Mouse (Mus musculus): Measurements from ENCODE around the gene Otop2. TPM values are rescaled to one million over a fixed set of nuclear protein-coding genes. Genes with fewer than 3 reads are reported as not detected.

Otop2 gene
- polyA plus RNA-seq, 1 experiment from 2014 or later = not detected

DNA sequence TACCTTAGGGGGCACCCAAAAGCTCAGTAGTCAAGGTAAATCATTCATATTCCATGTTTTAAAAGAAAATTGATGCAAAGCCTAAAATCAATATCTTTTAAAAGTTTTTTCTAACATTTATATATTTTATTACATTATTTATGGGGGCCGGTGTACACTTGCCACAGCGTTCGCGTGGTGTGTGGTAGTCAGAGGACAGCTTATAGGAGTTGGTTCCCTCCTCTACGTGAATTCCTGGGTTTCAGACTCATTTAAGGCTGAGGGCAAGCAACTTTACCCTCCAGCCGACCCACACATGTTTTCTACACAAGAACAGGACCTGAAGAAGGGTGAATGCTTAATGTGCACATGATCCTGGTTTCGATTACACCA, 29.4 kb upstream of the Otop2 start:
- H3K27ac ChIP-seq = peak overlapping the region; percentile 83
- H3K9me3 ChIP-seq = no peaks in the 10 kb centered on the region
- H3K36me3 ChIP-seq = no peaks in the 10 kb centered on the region
- peaks cover 19% of the 10 kb centered on the region for H3K4me1 ChIP-seq
- no peak for ATAC-seq (ENCODE audit: borderline replicate concordance, extremely low read depth, low FRiP score, low TSS enrichment)
- WGBS = 21% methylated on average over 7 of the region's 7 CpGs
- H3K4me3 ChIP-seq = peak overlapping the region; percentile 63
- H3K9ac ChIP-seq = peak overlapping the region; percentile 60
- H3K27me3 ChIP-seq = no peaks in the 10 kb centered on the region
- peak overlapping the region; percentile 81 for H3K4me2 ChIP-seq

DNA sequence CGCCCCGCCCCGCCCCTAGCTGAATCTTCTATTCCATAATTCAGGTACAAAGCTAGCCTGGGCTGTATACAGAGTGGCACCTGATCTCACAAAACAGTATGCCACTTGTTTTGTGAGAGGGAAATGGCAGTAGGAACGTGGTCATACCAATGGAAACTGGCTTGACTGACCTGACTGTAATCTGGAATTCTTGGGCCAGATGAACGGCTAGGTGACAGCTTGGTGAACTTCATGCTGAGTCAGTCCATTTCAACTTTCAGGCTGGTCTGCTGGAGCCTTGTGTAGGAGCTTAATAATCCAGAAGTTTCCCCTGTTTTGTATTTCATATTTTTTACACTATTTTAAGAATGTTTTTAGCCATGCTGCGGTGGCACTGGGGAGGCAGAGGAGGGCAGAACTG, 28.8 kb upstream of the Otop2 start:
- peaks cover 19% of the 10 kb centered on the region for H3K4me1 ChIP-seq
- H3K4me2 ChIP-seq = peak overlapping the region; percentile 81; the same call in 1 of the 2 replicates
- no peaks in the 10 kb centered on the region for H3K27me3 ChIP-seq
- no peak overlapping the region for H3K9ac ChIP-seq
- no peaks in the 10 kb centered on the region for H3K36me3 ChIP-seq
- 71% methylated on average over 6 of the region's 6 CpGs for WGBS
- no peak overlapping the region for H3K27ac ChIP-seq
- peak overlapping the region; percentile 63; the same call in 1 of the 2 replicates for H3K4me3 ChIP-seq
- no peaks in the 10 kb centered on the region for H3K9me3 ChIP-seq
- no peak for ATAC-seq (ENCODE audit: borderline replicate concordance, extremely low read depth, low FRiP score, low TSS enrichment)

DNA sequence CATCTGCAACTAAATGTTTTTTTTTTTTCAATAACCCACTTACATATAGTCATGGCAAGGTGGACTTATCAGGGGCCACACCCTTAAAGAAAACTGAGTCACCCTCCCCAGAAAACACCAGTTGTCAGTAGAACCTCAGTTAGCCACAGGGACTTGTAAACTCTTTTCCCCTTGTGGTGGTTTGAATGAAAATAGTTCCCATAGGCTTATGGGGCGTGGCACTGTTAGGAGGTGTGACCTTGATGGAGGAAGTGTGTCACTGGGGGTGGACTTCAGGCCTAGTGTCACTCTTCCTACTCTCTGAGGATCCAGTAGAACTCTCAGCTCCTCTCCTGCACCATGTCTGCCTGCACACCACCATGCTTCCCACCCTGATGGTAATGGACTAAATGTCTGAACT, 27.2 kb upstream of the Otop2 start:
- Histone ChIP-seq H3K9me3 (no peaks in the 10 kb centered on the region), H3K4me2 (no peak overlapping the region), H3K36me3 (no peaks in the 10 kb centered on the region), H3K27ac (no peak overlapping the region), H3K9ac (no peak overlapping the region), H3K27me3 (no peaks in the 10 kb centered on the region), H3K4me1 (peaks cover 19% of the 10 kb centered on the region), H3K4me3 (no peak overlapping the region)
- 44% methylated on average over 1 of the region's 1 CpGs for WGBS
- no peak for ATAC-seq (ENCODE audit: borderline replicate concordance, extremely low read depth, low FRiP score, low TSS enrichment)

DNA sequence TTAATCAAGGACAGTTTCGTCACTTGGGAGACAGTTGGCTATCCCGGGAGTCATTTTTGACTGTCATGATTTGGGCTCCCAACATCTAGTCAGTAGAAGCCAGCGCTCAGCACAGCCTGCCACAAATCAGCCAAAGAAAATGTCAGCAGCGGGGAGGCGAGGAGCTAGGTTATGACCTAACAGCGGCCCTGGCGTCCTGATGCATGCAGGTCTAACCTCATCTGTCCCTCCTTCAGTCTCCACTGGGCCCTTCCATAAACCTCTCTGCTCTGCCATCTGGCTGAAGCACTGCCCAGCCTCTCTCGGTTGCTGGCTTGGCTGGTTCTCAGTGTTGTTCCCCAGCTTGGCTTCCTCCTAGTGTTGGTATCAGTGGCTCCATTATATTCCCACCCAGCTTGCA, 24.7 kb upstream of the Otop2 start:
- no peak for ATAC-seq (ENCODE audit: borderline replicate concordance, extremely low read depth, low FRiP score, low TSS enrichment)

DNA sequence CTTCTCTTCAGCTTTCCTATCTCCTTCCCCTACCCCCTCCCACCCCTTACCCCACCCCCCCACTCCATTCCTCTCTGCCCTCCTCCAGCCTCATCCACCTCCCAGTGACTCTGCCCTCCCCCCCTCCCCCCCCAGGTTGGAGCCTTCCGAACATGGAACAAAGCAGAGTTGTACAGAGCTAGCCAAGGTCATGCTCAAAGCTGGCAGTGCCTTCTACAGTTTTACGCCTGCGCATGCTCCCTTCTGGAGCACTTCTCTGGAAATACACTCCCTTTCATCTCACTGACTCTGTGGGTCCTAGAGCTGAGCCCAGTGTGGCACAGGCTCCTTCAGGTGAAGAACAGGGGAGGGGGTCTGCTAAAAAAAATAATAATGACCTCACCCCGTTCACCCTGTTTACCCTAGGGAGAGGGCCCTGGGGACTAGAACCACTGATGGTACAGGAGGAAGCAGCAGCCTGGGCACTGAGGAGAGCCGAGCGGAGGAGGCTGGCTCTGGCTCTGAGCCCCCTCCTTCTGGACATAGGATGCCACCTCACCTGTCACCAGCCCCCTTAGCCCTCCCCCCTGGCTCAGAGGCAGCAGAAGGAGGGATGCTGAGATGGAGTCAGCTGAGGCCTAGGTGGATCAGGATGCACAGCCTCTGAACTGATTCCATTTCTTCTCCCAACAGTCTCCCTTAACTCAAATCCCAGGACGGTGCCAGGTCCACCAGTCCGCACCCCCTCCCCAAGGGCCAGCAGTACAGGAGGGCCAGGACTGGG, 24.1 kb upstream of the Otop2 start:
- H3K4me1 ChIP-seq = peaks cover 2% of the 10 kb centered on the region
- no peaks in the 10 kb centered on the region for H3K36me3 ChIP-seq
- H3K9ac ChIP-seq = no peak overlapping the region
- no peak overlapping the region for H3K27ac ChIP-seq
- no peak overlapping the region for H3K4me3 ChIP-seq
- no peaks in the 10 kb centered on the region for H3K9me3 ChIP-seq
- WGBS = 67% methylated on average over 8 of the region's 8 CpGs
- H3K27me3 ChIP-seq = no peaks in the 10 kb centered on the region
- no peak for ATAC-seq (ENCODE audit: borderline replicate concordance, extremely low read depth, low FRiP score, low TSS enrichment)
- H3K4me2 ChIP-seq = no peak overlapping the region

More for the DNA sequence above, 24.7 kb upstream of the Otop2 start:
- Histone ChIP-seq H3K9ac (no peak overlapping the region), H3K4me1 (peaks cover 7% of the 10 kb centered on the region), H3K36me3 (no peaks in the 10 kb centered on the region), H3K9me3 (no peaks in the 10 kb centered on the region), H3K27me3 (no peaks in the 10 kb centered on the region), H3K4me3 (no peak overlapping the region), H3K4me2 (no peak overlapping the region), H3K27ac (no peak overlapping the region)
- WGBS = 51% methylated on average over 8 of the region's 8 CpGs

DNA sequence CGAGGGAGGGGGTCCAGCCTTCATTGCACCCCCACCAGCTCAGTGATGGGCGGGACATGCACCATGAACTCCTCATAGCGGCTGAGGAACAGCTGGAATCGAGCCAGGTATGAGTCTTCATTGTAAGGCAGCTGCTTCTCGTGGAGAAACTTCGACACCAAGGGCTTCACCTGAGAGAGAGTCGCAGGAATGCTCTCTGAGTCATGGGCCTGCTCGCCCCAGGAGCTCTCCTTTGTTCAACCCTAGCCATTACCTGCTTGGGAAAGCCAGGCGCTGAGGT, 23.5 kb upstream of the Otop2 start:
- H3K9ac ChIP-seq = no peak overlapping the region
- no peak overlapping the region for H3K27ac ChIP-seq
- no peaks in the 10 kb centered on the region for H3K36me3 ChIP-seq
- H3K4me3 ChIP-seq = no peak overlapping the region
- WGBS = 58% methylated on average over 9 of the region's 9 CpGs
- no peak for ATAC-seq (ENCODE audit: borderline replicate concordance, extremely low read depth, low FRiP score, low TSS enrichment)
- no peaks in the 10 kb centered on the region for H3K27me3 ChIP-seq
- H3K9me3 ChIP-seq = no peaks in the 10 kb centered on the region
- no peaks in the 10 kb centered on the region for H3K4me1 ChIP-seq
- H3K4me2 ChIP-seq = no peak overlapping the region

DNA sequence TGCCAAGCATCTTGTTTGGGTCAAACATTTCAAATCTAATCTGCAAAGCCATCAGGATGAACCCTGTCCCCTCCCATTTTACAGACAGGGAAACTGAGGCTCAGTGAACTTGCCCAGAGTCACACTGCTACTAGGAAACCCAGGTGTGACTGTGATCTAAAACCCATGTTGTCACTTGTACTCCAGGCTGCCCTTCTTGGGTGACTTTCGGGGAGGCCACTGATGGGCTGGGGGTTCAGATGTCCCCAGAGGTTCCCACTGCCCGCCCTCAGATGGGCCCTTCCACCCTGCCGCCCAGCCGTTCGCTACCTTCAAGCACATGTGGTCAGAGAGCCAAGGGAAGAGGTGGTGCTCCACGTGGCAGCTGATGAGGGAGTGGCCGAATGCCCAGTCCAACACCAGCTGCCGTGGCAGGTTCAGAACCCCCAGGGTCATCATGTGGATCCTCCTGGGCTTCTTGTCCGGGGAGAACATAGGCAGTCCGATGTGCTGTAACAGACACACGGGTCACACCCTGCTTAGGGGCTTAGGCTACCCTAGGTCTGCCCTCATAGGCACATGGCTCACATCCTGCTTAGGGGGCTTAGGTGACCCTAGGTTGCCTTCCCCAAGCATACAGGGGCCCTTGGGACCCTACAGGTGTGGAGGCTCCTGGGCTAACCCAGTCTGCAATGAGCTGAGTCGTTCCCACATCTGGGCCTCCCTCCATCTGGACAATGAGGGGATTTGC, 22.9 kb upstream of the Otop2 start:
- H3K4me3 ChIP-seq = no peak overlapping the region
- no peaks in the 10 kb centered on the region for H3K4me1 ChIP-seq
- no peak for ATAC-seq (ENCODE audit: borderline replicate concordance, extremely low read depth, low FRiP score, low TSS enrichment)
- H3K36me3 ChIP-seq = no peaks in the 10 kb centered on the region
- no peaks in the 10 kb centered on the region for H3K27me3 ChIP-seq
- no peak overlapping the region for H3K27ac ChIP-seq
- no peaks in the 10 kb centered on the region for H3K9me3 ChIP-seq
- H3K4me2 ChIP-seq = no peak overlapping the region
- H3K9ac ChIP-seq = no peak overlapping the region
- 82% methylated on average over 12 of the region's 12 CpGs for WGBS

DNA sequence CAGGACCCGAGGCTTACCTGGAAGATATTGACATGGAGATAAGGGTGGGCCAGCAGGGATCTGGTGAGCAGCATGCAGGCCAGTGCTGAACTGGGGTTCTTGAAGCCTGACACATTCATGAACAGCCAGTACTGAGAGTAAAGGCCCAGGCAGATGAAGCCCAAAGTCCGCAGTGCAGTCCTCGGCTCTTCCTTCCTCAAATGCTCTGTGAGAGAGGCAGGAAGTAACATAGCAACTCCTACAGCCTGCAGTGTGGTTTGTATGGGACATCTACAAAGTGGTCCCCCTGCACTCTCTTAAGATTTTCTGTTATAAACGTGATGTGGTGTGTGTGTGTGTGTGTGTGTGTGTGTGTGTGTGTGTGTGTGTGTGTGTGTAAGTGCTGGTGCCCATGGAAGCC, 21.7 kb upstream of the Otop2 start:
- H3K4me2 ChIP-seq = no peak overlapping the region
- H3K27ac ChIP-seq = no peak overlapping the region
- no peak for ATAC-seq (ENCODE audit: borderline replicate concordance, extremely low read depth, low FRiP score, low TSS enrichment)
- H3K9me3 ChIP-seq = no peaks in the 10 kb centered on the region
- H3K9ac ChIP-seq = no peak overlapping the region
- no peaks in the 10 kb centered on the region for H3K36me3 ChIP-seq
- peaks cover 7% of the 10 kb centered on the region; the same call in 1 of the 2 replicates for H3K4me1 ChIP-seq
- no peak overlapping the region for H3K4me3 ChIP-seq
- WGBS = 53% methylated on average over 4 of the region's 4 CpGs
- no peaks in the 10 kb centered on the region for H3K27me3 ChIP-seq

DNA sequence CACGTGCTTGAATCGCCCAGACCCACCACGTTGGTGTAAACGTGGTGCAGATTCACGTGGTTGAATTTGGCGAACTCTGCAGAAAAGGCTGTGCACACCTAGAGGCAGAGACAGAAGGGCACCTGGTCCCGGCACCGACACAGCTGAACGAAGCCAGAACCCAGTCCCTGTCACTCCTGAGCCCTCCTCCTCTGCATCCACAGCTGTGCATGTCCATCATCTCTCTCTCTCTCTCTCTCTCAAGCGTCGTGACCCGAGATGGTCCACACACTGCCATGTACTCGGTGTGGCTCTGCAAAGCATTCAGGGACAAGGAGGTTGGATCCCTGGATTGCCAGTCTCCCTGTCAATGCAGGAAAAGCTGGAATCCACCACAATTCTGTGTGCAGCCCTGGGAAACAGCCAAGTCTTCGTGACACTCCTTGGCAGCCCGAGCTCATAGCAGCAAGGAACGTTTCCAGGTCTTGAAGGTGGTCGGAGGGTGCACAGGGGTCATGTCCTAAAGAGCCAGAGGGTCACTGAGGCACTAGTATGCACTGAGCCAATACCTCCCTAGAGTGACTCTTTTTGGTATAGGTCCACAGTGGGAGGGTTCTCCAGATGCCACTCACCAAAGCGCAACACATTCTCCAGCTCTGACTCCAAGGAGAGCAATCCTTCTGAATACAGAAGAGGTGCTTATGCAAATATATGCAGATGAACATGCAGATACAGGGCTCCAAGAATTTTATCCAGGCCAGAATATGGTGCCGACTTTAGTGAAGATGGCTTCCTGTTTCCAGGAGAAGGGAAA, 20.6 kb upstream of the Otop2 start:
- Histone ChIP-seq H3K4me2 (no peak overlapping the region), H3K9me3 (no peaks in the 10 kb centered on the region), H3K27me3 (no peaks in the 10 kb centered on the region), H3K27ac (no peak overlapping the region), H3K9ac (no peak overlapping the region), H3K4me3 (no peak overlapping the region), H3K36me3 (no peaks in the 10 kb centered on the region), H3K4me1 (peaks cover 15% of the 10 kb centered on the region)
- WGBS = 63% methylated on average over 19 of the region's 19 CpGs
- ATAC-seq (ENCODE audit: borderline replicate concordance, extremely low read depth, low FRiP score, low TSS enrichment) = no peak

DNA sequence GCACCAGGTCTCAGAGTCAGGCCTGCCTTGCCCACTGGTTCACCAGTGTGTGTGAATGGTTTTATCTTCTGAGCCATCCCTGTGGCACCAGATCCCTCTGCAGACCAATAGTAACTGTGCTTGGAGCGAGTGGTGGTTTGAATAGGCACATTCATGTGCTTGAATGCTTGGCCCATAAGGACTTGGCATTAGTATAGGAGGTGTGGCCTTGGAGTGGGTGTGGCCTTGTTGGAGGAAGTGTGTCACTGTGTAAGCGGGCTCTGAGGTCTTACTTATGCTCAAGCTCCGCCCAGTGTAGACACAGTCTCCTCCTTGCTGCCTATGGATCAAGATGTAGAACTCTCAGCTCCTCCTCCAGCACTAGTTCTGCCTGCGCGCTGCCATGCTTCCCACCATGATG, 19.6 kb upstream of the Otop2 start:
- Histone ChIP-seq H3K9me3 (no peaks in the 10 kb centered on the region), H3K4me1 (peaks cover 23% of the 10 kb centered on the region), H3K27me3 (no peaks in the 10 kb centered on the region), H3K4me3 (no peak overlapping the region), H3K36me3 (no peaks in the 10 kb centered on the region), H3K27ac (no peak overlapping the region), H3K9ac (no peak overlapping the region), H3K4me2 (no peak overlapping the region)
- 81% methylated on average over 5 of the region's 5 CpGs for WGBS
- no peak for ATAC-seq (ENCODE audit: borderline replicate concordance, extremely low read depth, low FRiP score, low TSS enrichment)

DNA sequence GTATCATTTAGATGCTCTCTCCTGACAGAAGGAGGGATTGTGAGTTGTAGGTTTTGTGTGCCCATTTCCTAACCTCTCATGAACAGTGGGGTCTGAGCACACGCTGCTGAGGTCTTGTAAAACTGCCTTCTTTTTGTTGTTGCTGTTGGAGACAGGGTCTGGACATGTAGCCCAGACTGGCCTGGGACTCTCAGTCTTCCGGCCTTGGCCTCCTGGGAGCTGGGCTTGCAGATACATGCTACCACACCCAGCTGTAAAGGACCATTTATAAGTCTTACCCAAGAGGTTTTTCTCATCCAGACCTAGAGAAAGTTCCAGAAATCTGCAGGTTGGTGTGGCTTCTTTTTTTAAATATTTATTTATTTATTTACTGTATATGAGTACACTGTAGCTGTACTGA, 18.7 kb upstream of the Otop2 start:
- H3K27ac ChIP-seq = no peak overlapping the region
- H3K4me3 ChIP-seq = no peak overlapping the region
- no peak overlapping the region for H3K9ac ChIP-seq
- H3K36me3 ChIP-seq = no peaks in the 10 kb centered on the region
- no peaks in the 10 kb centered on the region for H3K27me3 ChIP-seq
- H3K4me1 ChIP-seq = peaks cover 28% of the 10 kb centered on the region
- no peaks in the 10 kb centered on the region for H3K9me3 ChIP-seq
- H3K4me2 ChIP-seq = no peak overlapping the region
- 90% methylated on average over 2 of the region's 2 CpGs for WGBS
- ATAC-seq (ENCODE audit: borderline replicate concordance, extremely low read depth, low FRiP score, low TSS enrichment) = no peak

DNA sequence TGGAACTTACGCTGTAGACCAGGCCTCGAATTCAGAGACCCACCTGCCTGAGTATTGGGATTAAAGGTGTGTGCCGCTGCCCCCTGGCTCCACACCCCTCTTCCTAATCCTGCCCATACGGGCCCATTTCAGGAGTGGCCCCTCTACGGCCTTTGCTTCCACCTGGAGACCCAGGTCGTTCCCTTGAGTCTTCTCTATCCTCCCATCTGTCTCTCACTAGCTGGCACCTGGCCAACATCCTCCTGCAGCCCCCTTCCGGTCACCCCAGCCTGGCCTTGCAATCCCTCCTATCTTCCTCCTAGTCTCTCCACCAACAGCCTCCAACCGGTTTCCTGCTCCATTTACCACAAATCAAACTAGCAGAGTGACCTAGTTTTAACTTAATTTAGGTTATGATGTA, 17.1 kb upstream of the Otop2 start:
- H3K9me3 ChIP-seq = no peaks in the 10 kb centered on the region
- 69% methylated on average over 8 of the region's 8 CpGs for WGBS
- no peak overlapping the region for H3K4me3 ChIP-seq
- H3K4me1 ChIP-seq = peaks cover 28% of the 10 kb centered on the region
- H3K27me3 ChIP-seq = no peaks in the 10 kb centered on the region
- ATAC-seq (ENCODE audit: borderline replicate concordance, extremely low read depth, low FRiP score, low TSS enrichment) = no peak
- no peak overlapping the region for H3K4me2 ChIP-seq
- H3K36me3 ChIP-seq = no peaks in the 10 kb centered on the region
- H3K27ac ChIP-seq = peak overlapping the region; percentile 70
- no peak overlapping the region for H3K9ac ChIP-seq

Measured in lung, embryonic 15.5 days (tissue).